Mouse (Mus musculus) pancreas, adult 10 weeks (tissue): Measurements from ENCODE around the gene Zcchc14. TPM values are rescaled to one million over a fixed set of nuclear protein-coding genes. Genes with fewer than 3 reads are reported as not detected.

Experiments used
- polyA plus RNA-seq: library from polyadenylated mRNA; stranded (reverse); fragments of 350-450 nt; fragmentation: Illumina TruSeq; extraction: RNeasy Lipid Tissue Mini Kit (QIAGEN cat#74804); gene quantifications from one replicate; pipeline ENCODE4 v1.2.3, GENCODE M21; 2015; ENCODE audit warnings: low read depth, low replicate concordance; ENCODE audit not compliant: insufficient read depth

Zcchc14 gene
- 14.3 TPM for polyA plus RNA-seq

DNA sequence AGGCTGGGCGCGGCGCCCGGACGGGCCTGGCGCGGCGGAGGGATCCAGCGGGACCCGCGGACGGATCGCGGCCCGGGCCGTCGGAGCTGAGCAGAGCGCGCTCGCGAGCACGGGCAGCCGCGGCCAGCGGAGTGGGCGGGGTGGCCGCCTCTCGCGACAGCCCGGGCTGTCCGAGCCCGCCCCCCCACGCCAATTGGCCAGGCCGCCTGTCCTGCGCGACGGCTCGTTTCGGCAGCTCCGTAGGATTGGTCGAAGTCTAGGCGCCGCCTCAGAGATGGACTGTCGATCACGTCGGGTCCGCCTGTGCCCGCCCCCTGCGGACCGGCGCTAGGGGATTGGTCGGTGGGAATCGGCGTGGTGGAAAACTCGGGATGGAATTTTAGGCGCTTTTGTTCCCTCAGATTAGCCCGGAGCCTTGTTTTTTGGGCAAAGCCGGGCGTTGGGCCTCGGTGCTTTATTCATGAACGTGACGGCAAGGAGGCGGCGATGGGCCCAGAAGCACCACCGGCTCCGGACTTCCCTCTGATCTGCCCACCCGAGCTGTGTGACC lies at the start of gene Zcchc14:
Gene Zcchc14, minus strand, starts transcription at position 128 of the 550 bp plus-strand sequence.

GRCm38 (mm10) chr8:121590203-121591177 lies 62.2 kb downstream of the Zcchc14 start, which contains the start of gene Map1lc3b:
Gene Map1lc3b, plus strand, starts transcription at chr8:121590361.

GRCm38 (mm10) chr8:121578676-121579451 lies 73.8 kb downstream of the Zcchc14 start, which contains the start of gene Fbxo31:
Gene Fbxo31, minus strand, starts transcription at chr8:121578806.

Other genes starting within 250 kb of the Zcchc14 start
- not detected for gene 1700018B08Rik, start 108.6 kb downstream of the Zcchc14 start, polyA plus RNA-seq
- 15.5 TPM for gene Fbxo31, start 74.1 kb downstream of the Zcchc14 start, polyA plus RNA-seq
- 41.3 TPM for gene Map1lc3b, start 62.5 kb downstream of the Zcchc14 start, polyA plus RNA-seq
- gene Jph3, start 76.7 kb upstream of the Zcchc14 start, polyA plus RNA-seq = 0.39 TPM
- 10.8 TPM for gene Klhdc4, start 176.7 kb upstream of the Zcchc14 start, polyA plus RNA-seq